Mouse (Mus musculus): ENCODE measurements around the gene Car5b. TPM values are rescaled to one million over a fixed set of nuclear protein-coding genes. Genes with fewer than 3 reads are reported as not detected.

Gene Car5b
- 1.5 and 2.1 TPM in 2 replicates for total RNA-seq (2017)

DNA sequence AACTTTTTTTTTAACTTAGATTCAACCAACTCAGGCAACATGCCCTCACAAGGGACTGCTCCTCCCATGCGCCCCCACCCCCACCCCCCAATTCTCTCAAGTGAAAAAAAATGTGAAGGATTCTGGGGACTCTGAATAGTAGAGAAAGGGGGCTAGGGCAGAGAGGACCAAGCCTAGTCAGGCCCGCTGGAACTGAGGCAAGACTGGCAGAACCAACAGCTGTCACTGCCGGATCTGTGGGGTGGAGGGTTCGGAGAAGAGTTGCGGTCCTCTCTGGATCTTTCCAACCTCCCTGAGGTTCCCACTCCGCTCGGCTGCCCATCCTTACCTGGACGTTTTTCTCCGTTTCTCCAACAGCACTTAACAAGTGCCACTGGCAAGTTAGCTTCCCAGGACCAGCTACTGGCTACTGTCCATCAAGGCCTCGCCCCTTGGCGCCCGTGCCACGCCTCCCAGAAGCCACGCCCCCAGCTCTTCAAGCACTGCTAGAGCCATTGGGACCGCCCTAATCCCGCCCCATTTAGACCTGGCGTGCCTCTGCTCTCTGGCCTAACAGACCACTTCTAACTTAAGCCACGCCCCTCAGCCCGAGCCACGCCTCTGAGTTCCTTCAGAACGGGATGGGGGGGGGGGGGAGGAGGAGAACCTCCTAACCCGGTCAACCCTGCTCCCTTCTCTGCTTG lies at the start of gene Car5b:
TSS of gene Car5b (minus strand) at position 391 of the 683 bp plus-strand sequence.
- ATAC-seq (replicated peaks in 1 of 2; ENCODE audit: insufficient read depth in 1 of 2, low FRiP score in 2 of 2, low TSS enrichment in 1 of 2, low read depth in 1 of 2, poor library complexity in 2 of 2, severe bottlenecking in 2 of 2): peak; percentile 97 to 100

DNA sequence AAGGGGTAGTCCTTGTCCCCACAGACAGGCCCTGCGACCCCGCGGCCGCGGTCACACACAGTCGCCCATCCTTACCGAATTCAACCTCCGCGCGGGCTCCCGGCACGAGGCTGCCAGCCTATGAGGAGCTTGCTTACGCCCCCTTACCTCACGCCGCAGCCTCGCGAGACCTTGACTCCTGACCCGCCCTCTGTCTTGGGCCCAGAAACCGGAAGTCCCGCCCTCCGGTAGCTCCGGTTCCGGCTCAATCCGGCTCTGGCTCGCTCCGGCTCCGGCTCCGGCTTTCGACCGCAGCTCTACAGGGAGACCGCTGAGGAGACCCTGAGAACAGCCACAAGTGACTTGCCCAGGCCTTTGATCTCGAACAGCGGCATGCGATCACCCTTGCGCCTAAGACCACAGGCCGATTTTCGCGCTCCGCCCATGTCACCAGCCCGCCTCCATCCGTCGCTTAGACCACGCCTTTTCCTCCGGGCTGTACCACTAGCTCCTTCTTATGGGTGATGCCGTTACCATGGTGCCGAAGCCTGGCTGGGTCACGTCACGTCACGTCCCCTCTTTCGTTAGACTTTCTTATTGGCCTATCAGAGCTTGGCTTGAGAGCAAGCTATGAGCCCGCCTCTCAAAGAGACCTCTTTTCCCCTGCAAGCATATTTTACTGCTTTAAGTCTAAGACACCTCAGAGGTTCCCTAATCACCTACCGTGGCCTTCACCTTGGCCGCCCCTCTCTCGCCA lies 48.4 kb upstream of the Car5b start, which contains the start of gene Siah1b:
TSS of gene Siah1b (minus strand) at position 454 of the 736 bp plus-strand sequence.
- ATAC-seq (replicated peaks in 1 of 2; ENCODE audit: insufficient read depth in 1 of 2, low FRiP score in 2 of 2, low TSS enrichment in 1 of 2, low read depth in 1 of 2, poor library complexity in 2 of 2, severe bottlenecking in 2 of 2): peak; percentile 99

DNA sequence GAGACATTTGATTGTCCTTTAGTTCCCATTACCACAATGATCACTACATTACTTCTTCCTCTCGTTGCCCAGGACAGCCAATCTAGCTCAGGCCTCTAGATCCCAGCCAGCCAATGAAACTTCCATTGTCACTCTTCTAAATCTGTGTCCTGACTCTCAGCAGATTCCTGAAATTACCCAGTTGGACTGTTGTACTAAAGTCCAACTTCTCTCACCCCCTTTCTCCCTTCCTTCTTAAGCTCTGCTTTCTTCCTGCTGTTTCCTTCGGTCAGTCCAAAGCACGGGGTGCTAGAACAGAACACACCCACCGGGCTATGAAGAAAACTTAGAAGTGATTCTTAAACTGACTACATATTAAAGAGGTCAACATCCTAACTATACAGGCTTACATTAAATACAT lies 41.2 kb upstream of the Car5b start:
- no peak for ATAC-seq (replicated peaks in 1 of 2; ENCODE audit: insufficient read depth in 1 of 2, low FRiP score in 2 of 2, low TSS enrichment in 1 of 2, low read depth in 1 of 2, poor library complexity in 2 of 2, severe bottlenecking in 2 of 2)

DNA sequence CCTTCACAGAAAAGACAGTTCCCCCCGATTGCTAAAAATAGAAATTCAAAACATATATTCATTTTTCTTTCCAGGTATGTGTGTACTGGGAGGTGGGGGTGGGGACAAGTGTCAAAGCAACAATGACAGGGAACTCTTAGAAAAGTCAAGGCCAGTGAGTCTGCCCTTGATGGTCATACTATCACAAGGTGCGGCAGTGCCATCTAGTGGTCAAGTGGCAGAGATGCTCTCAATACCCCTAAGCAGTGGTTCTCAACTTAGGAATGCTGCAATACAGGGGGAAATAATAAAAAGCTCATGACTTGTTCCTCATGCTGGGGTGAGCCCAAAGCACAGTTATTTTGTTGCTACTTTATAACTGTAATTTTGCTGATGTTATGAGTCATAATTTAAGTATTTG lies 38.4 kb upstream of the Car5b start:
- peak; percentile 81 to 87; a peak in 3 of 4 replicates for ATAC-seq (replicated peaks in 1 of 2; ENCODE audit: insufficient read depth in 1 of 2, low FRiP score in 2 of 2, low TSS enrichment in 1 of 2, low read depth in 1 of 2, poor library complexity in 2 of 2, severe bottlenecking in 2 of 2)

DNA sequence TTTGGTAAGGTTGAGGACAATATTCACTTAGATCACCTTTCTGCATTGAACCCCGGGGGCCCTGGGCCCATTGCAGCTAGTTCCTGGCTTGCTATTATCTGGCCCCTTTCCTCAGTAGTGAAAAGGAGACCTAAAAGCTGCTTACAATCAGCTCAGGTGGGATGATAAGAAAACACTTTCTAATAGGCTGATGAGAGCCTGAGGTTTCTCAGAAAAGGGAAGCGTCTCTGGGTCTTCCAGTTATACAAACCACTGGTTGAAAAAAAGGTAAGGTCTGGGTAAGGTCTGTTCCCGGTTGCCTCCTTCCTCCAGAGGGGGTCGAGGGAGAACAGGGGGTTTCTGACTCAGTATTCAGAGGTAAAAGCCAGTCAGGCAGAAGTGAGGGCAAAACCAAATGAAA lies 31.3 kb upstream of the Car5b start:
- ATAC-seq (replicated peaks in 1 of 2; ENCODE audit: insufficient read depth in 1 of 2, low FRiP score in 2 of 2, low TSS enrichment in 1 of 2, low read depth in 1 of 2, poor library complexity in 2 of 2, severe bottlenecking in 2 of 2): no peak

DNA sequence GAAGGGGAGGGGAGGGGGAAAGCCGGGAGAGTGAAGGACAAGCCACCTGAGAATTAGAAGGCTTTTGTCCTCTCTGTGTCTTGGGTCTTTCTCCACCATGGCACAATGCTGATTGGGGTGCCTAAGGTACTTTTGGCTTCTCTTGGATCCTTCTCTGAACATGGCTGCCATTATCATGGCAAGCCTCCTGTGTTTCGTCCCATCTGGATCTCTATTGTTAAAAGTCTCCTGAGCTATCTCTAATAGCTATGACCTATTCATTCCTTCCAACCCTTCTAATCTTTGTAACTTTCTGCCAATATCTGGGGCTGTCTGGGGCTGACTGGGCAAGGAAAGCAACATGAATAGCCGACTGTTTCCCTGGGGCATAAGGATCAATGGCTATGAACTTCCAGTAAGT lies 30.7 kb upstream of the Car5b start:
- no peak for ATAC-seq (replicated peaks in 1 of 2; ENCODE audit: insufficient read depth in 1 of 2, low FRiP score in 2 of 2, low TSS enrichment in 1 of 2, low read depth in 1 of 2, poor library complexity in 2 of 2, severe bottlenecking in 2 of 2)

DNA sequence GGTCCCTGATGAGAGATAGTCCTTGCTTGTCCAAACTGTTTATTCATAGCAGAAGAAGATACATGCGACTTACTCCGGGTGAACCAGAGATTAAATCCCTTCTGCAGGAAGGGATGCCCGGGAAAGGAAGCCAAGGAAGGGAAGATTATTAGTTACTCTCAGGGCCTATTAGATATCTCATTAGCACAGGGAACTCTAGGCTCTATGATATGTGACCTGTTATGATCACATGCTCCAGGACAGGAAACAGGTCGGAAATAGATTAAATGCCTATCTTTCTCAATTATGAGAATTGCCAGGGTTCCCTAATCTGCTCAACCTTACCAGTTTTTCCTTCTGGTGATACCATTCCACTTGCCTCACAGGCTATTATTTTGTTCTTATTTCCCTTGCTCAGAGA lies 27.9 kb upstream of the Car5b start:
- ATAC-seq (replicated peaks in 1 of 2; ENCODE audit: insufficient read depth in 1 of 2, low FRiP score in 2 of 2, low TSS enrichment in 1 of 2, low read depth in 1 of 2, poor library complexity in 2 of 2, severe bottlenecking in 2 of 2): peak in 1 of 2 experiments; percentile 45; a peak in 1 of 4 replicates

DNA sequence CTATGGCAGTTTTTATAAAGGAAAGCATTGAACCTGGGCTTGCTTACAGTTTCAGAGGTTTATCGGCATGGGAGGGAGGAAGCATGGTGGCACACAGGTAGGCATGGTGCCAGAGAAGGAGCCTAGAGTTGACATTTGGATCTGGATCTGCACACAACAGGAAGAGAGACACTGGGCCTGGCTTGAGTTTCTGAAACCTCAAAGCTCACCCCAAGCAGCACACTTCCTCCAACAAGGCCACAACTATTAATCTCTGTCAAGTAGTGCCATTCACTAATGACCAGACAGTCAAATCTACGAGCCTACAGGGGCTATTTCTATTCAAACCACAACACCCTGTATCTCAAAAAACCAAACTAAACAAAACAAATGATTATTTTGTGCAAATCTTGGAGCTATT lies 18.9 kb upstream of the Car5b start:
- ATAC-seq (replicated peaks in 1 of 2; ENCODE audit: insufficient read depth in 1 of 2, low FRiP score in 2 of 2, low TSS enrichment in 1 of 2, low read depth in 1 of 2, poor library complexity in 2 of 2, severe bottlenecking in 2 of 2): peak; percentile 96

DNA sequence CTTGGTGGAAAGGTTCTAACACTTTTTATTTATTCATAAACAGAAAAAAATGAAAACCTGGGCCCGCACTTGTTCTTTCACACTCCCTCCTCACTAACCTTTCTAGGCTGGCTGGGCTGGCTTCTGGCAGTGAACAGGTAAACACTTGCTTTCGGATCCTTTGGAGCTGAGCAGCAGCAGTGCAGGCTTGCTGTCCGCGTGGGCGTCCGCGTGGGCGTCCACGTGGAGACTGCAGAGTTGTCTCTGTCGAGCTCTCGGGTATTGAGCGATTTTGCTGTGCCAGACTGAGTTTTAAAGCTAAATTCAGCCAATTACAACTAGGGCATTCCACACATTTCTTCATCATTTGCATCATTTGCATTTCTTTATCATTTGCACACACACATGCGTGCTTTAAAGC lies 14.3 kb upstream of the Car5b start:
- no peak for ATAC-seq (replicated peaks in 1 of 2; ENCODE audit: insufficient read depth in 1 of 2, low FRiP score in 2 of 2, low TSS enrichment in 1 of 2, low read depth in 1 of 2, poor library complexity in 2 of 2, severe bottlenecking in 2 of 2)

DNA sequence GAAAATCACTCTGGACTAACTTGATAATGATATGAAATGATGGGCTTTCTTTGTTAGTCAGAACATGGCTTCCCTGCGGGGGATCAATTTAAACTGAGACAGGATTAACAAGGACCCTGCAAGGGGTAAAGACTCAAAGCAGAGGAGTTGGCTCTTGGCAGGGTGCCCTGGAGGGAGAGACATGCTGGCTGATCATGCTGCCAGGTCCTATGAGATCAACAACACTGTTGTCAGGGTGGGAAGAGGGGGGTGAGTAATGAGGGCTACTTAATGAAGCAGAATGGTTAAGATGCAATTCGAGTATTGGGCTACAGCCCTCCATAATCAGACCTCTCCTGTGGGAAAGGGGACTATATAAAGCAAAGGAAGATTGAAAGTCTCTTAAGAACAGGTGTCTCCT lies 11.1 kb upstream of the Car5b start:
- no peak for ATAC-seq (replicated peaks in 1 of 2; ENCODE audit: insufficient read depth in 1 of 2, low FRiP score in 2 of 2, low TSS enrichment in 1 of 2, low read depth in 1 of 2, poor library complexity in 2 of 2, severe bottlenecking in 2 of 2)

DNA sequence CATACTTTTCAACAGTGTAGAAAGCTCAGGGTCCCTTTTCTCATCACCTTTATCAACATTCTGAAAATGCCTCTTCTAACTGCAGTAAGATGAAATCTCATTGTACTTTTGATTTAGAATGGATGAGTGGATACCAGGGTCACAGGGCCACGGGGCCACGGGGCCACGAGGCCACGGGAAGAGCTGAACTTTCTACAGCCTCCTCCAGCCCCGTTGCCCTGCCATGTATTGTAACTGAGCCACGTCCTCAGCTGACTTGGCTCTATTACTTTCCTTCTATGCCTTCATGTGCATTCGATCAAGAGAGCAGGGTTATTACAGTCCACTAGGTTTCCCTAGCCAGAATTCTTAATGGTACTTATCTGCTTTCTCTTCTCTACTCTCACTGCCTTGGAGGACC lies 8.1 kb upstream of the Car5b start:
- ATAC-seq (replicated peaks in 1 of 2; ENCODE audit: insufficient read depth in 1 of 2, low FRiP score in 2 of 2, low TSS enrichment in 1 of 2, low read depth in 1 of 2, poor library complexity in 2 of 2, severe bottlenecking in 2 of 2): no peak

DNA sequence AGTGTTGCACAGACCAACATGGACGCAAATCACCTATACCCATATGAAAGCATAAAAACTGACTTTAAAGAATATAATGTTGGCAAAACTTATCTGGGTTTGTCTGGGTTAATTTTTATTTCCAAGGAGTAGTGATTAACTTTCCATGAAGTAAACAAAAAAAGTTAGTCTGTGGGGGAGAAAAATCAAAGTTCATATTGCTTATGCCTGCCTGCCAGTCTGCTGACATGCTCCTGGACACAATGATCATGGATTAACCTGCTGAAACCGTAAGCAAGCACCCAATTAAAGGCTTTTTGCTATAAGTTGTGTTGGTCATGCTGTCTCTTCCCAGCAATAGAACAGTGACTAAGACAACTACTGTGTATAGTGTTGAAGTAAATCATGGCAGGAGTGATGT lies 7.6 kb upstream of the Car5b start:
- ATAC-seq (replicated peaks in 1 of 2; ENCODE audit: insufficient read depth in 1 of 2, low FRiP score in 2 of 2, low TSS enrichment in 1 of 2, low read depth in 1 of 2, poor library complexity in 2 of 2, severe bottlenecking in 2 of 2): no peak

DNA sequence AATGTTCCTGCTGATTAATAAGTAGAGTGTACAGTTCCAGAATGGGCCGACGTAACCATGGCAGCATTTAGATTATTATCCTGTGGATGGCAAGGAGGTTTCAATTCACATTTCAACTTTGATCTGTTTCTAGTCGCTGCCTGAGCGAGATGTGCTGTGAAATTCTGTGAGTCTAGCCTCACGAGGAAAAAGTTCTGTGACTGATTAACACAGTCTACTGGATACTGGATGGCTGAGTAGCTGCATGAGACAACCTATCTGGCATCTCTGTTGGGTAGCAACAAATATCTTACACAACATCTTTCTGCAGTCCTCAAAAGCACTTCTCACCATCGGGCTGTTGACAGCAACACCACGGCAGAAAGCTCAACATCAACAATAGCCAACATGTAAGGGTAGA lies 4.7 kb upstream of the Car5b start:
- ATAC-seq (replicated peaks in 1 of 2; ENCODE audit: insufficient read depth in 1 of 2, low FRiP score in 2 of 2, low TSS enrichment in 1 of 2, low read depth in 1 of 2, poor library complexity in 2 of 2, severe bottlenecking in 2 of 2): no peak

DNA sequence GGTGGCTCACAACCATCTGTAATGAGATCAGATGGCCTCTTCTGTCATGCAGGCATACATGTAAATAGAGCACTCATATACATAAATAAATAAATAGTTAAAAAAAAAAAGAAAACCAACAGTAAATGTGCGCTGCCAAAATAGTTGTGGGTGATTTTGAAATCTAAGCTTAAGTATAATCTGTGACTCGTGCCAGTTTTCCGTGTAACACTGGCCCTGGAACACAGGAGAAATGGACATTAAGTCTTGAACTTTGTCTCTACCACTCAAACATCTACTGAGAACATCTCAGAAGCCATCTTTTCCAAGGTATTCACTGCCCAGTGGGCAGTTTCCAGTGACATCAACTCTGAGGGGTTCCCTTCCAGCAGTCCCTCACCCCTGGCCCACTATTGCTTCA lies 12.2 kb downstream of the Car5b start:
- ATAC-seq (replicated peaks in 1 of 2; ENCODE audit: insufficient read depth in 1 of 2, low FRiP score in 2 of 2, low TSS enrichment in 1 of 2, low read depth in 1 of 2, poor library complexity in 2 of 2, severe bottlenecking in 2 of 2): no peak

DNA sequence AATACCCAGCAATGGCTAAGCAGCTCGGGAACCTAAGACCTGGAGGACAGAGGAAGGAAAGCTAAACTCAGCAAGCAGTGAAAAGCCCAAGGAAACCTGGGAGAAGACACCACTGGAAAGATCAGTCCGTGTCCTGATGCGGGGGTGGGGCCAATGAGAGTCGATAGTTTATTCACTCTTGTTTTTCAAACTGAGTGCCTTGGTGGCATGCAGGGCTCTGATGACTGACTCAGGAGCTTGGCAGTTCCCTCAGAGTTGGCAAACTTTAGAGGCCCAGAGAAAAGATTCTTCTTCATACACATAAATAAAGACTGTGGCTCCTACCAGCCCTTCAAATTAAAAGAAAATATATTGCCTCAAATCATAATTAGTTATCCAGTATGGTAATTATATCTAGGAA lies 12.8 kb downstream of the Car5b start:
- no peak for ATAC-seq (replicated peaks in 1 of 2; ENCODE audit: insufficient read depth in 1 of 2, low FRiP score in 2 of 2, low TSS enrichment in 1 of 2, low read depth in 1 of 2, poor library complexity in 2 of 2, severe bottlenecking in 2 of 2)

DNA sequence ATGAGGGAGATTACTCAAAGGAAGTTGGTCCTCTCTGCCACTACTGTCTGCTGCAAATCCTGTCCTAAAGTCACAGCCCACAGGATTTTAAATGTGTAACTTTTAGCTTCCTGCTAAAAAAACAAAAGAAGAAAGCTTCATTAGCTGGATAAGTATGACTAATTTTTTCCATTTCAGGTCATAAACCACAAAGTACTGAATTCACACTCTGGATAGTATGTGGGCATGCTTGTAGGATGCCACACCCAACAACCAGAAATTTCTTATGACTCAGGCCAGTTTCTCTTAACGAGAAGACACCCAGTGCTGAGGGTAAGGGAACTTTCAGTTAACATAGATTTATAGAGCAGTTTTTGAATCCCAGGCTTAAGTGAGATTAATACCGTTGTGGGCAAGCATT lies 14.5 kb downstream of the Car5b start:
- ATAC-seq (replicated peaks in 1 of 2; ENCODE audit: insufficient read depth in 1 of 2, low FRiP score in 2 of 2, low TSS enrichment in 1 of 2, low read depth in 1 of 2, poor library complexity in 2 of 2, severe bottlenecking in 2 of 2): no peak

DNA sequence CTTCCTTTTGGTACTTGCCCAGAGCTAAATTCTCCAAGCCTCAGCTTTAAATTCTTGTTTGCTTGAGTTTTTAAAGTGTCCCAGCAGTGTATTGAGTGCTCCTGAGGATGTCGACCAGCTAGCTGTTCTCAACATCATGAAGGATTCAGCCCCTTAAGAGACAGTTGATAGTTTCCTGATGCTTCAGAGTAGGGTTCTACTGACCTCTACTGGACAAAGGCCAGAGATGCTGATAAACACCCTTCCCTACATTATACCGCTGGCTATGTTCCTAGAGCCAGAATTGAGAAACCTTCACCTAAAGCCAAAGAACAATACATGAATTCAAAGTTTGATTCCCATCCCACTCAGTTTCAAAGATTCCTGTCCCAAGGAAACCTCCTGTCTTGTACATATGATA lies 23.0 kb downstream of the Car5b start:
- peak; percentile 72 to 82; a peak in 3 of 4 replicates for ATAC-seq (replicated peaks in 1 of 2; ENCODE audit: insufficient read depth in 1 of 2, low FRiP score in 2 of 2, low TSS enrichment in 1 of 2, low read depth in 1 of 2, poor library complexity in 2 of 2, severe bottlenecking in 2 of 2)

DNA sequence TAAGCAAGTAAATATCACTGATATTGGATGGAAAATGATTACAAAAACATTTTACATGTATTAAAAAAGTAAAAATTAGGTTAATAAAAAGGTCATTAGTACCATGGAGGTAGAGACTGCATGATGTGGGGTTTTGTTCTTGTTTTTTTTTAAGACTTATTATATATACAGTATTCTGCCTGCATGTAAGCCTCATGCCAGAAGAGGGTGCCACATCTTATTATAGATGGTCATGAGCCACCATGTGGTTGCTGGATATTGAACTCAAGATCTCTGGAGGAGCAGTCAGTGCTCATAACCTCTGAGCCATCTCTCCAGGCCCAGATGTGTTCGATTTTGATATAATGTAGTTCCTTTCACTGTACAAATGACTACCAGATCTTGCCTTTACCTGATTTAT lies 27.9 kb downstream of the Car5b start:
- ATAC-seq (replicated peaks in 1 of 2; ENCODE audit: insufficient read depth in 1 of 2, low FRiP score in 2 of 2, low TSS enrichment in 1 of 2, low read depth in 1 of 2, poor library complexity in 2 of 2, severe bottlenecking in 2 of 2): peak in 1 of 2 experiments; percentile 56; a peak in 1 of 4 replicates

DNA sequence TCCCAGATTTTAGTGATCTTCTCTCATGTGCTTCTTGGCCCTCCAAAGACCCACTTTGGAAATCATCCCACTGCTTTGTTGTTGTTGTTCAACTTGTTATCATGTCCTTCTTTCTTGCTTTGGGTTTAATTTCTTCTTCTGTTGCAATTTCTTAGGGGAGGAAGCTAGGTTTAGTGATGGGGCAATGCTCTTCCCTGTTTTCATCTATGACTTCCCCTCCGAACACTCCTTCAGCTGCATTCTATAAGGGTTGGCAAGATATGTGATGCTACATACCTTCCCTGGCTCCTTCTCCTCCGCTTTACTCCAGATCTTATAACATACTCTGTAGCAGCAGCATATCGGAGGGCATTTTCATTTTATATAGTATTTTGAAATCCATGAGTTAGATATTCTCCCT lies 31.0 kb downstream of the Car5b start:
- ATAC-seq (replicated peaks in 1 of 2; ENCODE audit: insufficient read depth in 1 of 2, low FRiP score in 2 of 2, low TSS enrichment in 1 of 2, low read depth in 1 of 2, poor library complexity in 2 of 2, severe bottlenecking in 2 of 2): no peak; a peak in 1 of 4 replicates
